Mouse (Mus musculus): ENCODE results near the gene Pmfbp1. TPM values are rescaled to one million over a fixed set of nuclear protein-coding genes. Genes with fewer than 3 reads are reported as not detected.

Gene Pmfbp1
- total RNA-seq, 1 experiment: not detected

DNA sequence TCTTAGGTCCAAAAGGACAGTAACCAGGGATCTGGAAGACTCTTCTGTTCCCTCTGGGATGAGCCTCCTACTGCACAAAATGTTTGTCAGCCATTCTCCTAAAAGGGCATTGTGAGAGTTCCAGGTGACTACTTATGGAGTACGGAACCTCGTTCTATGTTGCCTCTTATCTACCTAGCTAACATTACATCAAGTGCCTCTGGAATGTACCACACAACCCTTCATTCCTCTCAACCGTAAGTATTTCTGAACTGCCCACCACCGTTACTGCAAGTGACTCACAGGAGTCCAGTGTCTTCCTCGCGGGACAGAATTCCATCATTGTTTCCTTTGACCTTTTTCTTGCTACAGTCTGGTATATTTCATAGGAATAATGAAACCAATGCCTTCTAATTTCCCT lies 1.0 kb upstream of the Pmfbp1 start:
- no peaks in the 10 kb centered on the region for H3K9me3 ChIP-seq (ENCODE audit: control insufficient read depth, insufficient read depth, low read depth, low read length)
- no peak for DNase-seq (ENCODE audit: low read depth, low spot score)
- TF ChIP-seq CHD2 (IDR thresholded peaks at IDR 0.05; ENCODE audit: low read depth, low read length): no peak
- no peak for TF ChIP-seq HCFC1 (IDR thresholded peaks at IDR 0.05; ENCODE audit: borderline replicate concordance, insufficient read depth, low read length)
- TF ChIP-seq ZC3H11A (IDR thresholded peaks at IDR 0.05; ENCODE audit: borderline replicate concordance, low read depth, low read length): no peak
- no peak for TF ChIP-seq MAFK (IDR thresholded peaks at IDR 0.05; ENCODE audit: insufficient read depth, low read depth, low read length)
- TF ChIP-seq ZNF384 (IDR thresholded peaks at IDR 0.05; ENCODE audit: low read depth, low read length): no peak
- H3K4me3 ChIP-seq (ENCODE audit: insufficient read depth in 1 of 2, low read depth in 1 of 2, low read length in 2 of 2, poor library complexity in 1 of 2, severe bottlenecking in 1 of 2): no peak overlapping the region
- H3K9ac ChIP-seq (ENCODE audit: insufficient read depth, low read depth, low read length, poor library complexity, severe bottlenecking): no peak overlapping the region
- no peaks in the 10 kb centered on the region for H3K4me1 ChIP-seq (ENCODE audit: control insufficient read depth in 2 of 2, insufficient read depth in 2 of 2, low read length in 2 of 2, poor library complexity in 1 of 2)
- no peak overlapping the region for H3K27ac ChIP-seq (ENCODE audit: insufficient read depth, low read depth, low read length, poor library complexity, severe bottlenecking)
- in situ Hi-C loops (cut with MboI; ENCODE audit: low sequenced_read_pairs in 2 of 2, unreplicated experiment in 2 of 2): no loop called here
- no peaks in the 10 kb centered on the region for H3K36me3 ChIP-seq (ENCODE audit: control insufficient read depth, insufficient read depth, low read length, poor library complexity, severe bottlenecking)

DNA sequence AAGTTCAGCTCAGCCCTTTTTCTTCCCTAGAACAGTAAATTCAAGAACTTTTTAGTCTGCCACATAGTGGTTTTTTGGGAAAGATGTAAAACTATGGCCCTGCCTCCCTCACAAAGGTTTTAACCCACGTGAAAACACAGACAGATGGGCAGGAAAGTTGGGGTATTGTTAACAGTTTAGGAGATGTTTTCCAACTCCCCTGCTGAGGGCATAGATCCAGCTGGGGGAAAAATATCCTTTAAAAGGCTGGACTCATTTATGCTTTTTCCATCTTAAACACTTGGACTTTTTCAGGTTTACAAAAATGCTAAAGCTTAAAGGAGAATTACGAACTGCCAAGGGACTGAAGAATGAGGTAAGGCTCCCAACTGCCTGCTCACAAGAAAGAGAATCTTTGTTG lies 774 bp downstream of the Pmfbp1 start:
- no peak overlapping the region for H3K4me3 ChIP-seq (ENCODE audit: insufficient read depth in 1 of 2, low read depth in 1 of 2, low read length in 2 of 2, poor library complexity in 1 of 2, severe bottlenecking in 1 of 2)
- DNase-seq (ENCODE audit: low read depth, low spot score): no peak
- H3K4me1 ChIP-seq (ENCODE audit: control insufficient read depth in 2 of 2, insufficient read depth in 2 of 2, low read length in 2 of 2, poor library complexity in 1 of 2): no peaks in the 10 kb centered on the region
- no peaks in the 10 kb centered on the region for H3K9me3 ChIP-seq (ENCODE audit: control insufficient read depth, insufficient read depth, low read depth, low read length)
- in situ Hi-C loops (cut with MboI; ENCODE audit: low sequenced_read_pairs in 2 of 2, unreplicated experiment in 2 of 2): no loop called here
- no peak overlapping the region for H3K27ac ChIP-seq (ENCODE audit: insufficient read depth, low read depth, low read length, poor library complexity, severe bottlenecking)
- TF ChIP-seq ZNF384 (IDR thresholded peaks at IDR 0.05; ENCODE audit: low read depth, low read length): no peak
- no peak for TF ChIP-seq ZC3H11A (IDR thresholded peaks at IDR 0.05; ENCODE audit: borderline replicate concordance, low read depth, low read length)
- TF ChIP-seq CHD2 (IDR thresholded peaks at IDR 0.05; ENCODE audit: low read depth, low read length): no peak
- TF ChIP-seq HCFC1 (IDR thresholded peaks at IDR 0.05; ENCODE audit: borderline replicate concordance, insufficient read depth, low read length): no peak
- no peak for TF ChIP-seq MAFK (IDR thresholded peaks at IDR 0.05; ENCODE audit: insufficient read depth, low read depth, low read length)
- H3K36me3 ChIP-seq (ENCODE audit: control insufficient read depth, insufficient read depth, low read length, poor library complexity, severe bottlenecking): no peaks in the 10 kb centered on the region
- no peak overlapping the region for H3K9ac ChIP-seq (ENCODE audit: insufficient read depth, low read depth, low read length, poor library complexity, severe bottlenecking)

DNA sequence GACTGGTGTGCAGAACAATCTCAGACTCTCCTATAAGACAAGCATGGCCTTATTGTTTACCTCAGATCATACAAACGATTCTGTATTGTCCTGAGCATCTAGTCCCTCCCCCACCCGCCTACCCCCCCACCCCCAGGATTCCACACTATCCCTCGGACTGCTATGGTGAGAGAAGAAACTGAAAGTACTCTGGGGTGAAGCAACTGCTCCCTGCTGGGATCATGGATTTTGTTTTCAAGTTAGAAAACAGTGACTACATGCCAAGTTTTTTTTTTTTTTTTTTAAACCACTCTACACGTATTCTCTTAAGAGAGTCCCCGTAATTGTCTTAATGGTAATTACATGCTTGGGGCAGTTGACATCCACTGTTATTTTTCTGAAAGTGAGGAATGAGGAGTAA lies 3.6 kb downstream of the Pmfbp1 start:
- H3K9me3 ChIP-seq (ENCODE audit: control insufficient read depth, insufficient read depth, low read depth, low read length): no peaks in the 10 kb centered on the region
- no peak for DNase-seq (ENCODE audit: low read depth, low spot score)
- no peak overlapping the region for H3K9ac ChIP-seq (ENCODE audit: insufficient read depth, low read depth, low read length, poor library complexity, severe bottlenecking)
- TF ChIP-seq ZNF384 (IDR thresholded peaks at IDR 0.05; ENCODE audit: low read depth, low read length): no peak
- no peak for TF ChIP-seq HCFC1 (IDR thresholded peaks at IDR 0.05; ENCODE audit: borderline replicate concordance, insufficient read depth, low read length)
- TF ChIP-seq ZC3H11A (IDR thresholded peaks at IDR 0.05; ENCODE audit: borderline replicate concordance, low read depth, low read length): no peak
- TF ChIP-seq MAFK (IDR thresholded peaks at IDR 0.05; ENCODE audit: insufficient read depth, low read depth, low read length): no peak
- TF ChIP-seq CHD2 (IDR thresholded peaks at IDR 0.05; ENCODE audit: low read depth, low read length): no peak
- no peak overlapping the region for H3K27ac ChIP-seq (ENCODE audit: insufficient read depth, low read depth, low read length, poor library complexity, severe bottlenecking)
- no peaks in the 10 kb centered on the region for H3K36me3 ChIP-seq (ENCODE audit: control insufficient read depth, insufficient read depth, low read length, poor library complexity, severe bottlenecking)
- in situ Hi-C loops (cut with MboI; ENCODE audit: low sequenced_read_pairs in 2 of 2, unreplicated experiment in 2 of 2): no loop called here
- no peak overlapping the region for H3K4me3 ChIP-seq (ENCODE audit: insufficient read depth in 1 of 2, low read depth in 1 of 2, low read length in 2 of 2, poor library complexity in 1 of 2, severe bottlenecking in 1 of 2)
- H3K4me1 ChIP-seq (ENCODE audit: control insufficient read depth in 2 of 2, insufficient read depth in 2 of 2, low read length in 2 of 2, poor library complexity in 1 of 2): no peaks in the 10 kb centered on the region

DNA sequence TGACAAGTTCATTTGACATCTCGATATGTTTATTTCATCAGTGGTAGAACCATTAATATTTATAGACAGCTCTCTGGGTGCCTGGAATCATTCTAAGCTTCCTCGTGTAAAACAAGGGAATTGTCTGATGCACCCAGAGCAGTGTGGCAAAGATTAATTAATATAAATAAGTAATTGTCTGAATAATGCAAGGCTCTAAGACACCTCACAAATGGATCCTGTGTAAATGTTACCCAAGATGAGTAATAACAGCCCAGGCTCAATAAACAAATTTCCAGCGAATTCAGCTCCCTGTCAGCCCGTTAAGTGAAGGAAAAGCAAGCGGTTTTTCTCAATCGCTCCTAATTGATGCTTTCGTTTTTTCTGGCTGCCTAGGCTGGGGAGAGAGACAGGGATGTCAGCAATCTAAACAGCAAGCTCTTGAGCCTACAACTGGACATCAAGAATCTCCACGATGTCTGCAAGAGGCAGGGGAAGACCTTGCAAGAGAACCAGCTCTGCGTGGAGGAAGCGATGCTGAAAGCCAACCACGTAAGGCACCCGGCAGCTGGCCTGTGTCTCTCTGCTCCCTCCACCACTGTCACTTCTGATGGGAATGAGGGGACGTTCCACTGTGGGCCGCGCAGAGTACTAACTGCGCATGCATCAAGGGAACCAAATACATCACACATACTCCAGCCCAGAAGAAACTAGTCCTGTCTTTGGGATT lies 5.3 kb downstream of the Pmfbp1 start:
- Histone ChIP-seq H3K36me3 (ENCODE audit: control insufficient read depth, insufficient read depth, low read length, poor library complexity, severe bottlenecking) (no peaks in the 10 kb centered on the region), H3K9ac (ENCODE audit: insufficient read depth, low read depth, low read length, poor library complexity, severe bottlenecking) (no peak overlapping the region), H3K4me3 (ENCODE audit: insufficient read depth in 1 of 2, low read depth in 1 of 2, low read length in 2 of 2, poor library complexity in 1 of 2, severe bottlenecking in 1 of 2) (no peak overlapping the region), H3K4me1 (ENCODE audit: control insufficient read depth in 2 of 2, insufficient read depth in 2 of 2, low read length in 2 of 2, poor library complexity in 1 of 2) (no peaks in the 10 kb centered on the region), H3K9me3 (ENCODE audit: control insufficient read depth, insufficient read depth, low read depth, low read length) (no peaks in the 10 kb centered on the region), H3K27ac (ENCODE audit: insufficient read depth, low read depth, low read length, poor library complexity, severe bottlenecking) (no peak overlapping the region)
- no peak for DNase-seq (ENCODE audit: low read depth, low spot score)
- in situ Hi-C loops (cut with MboI; ENCODE audit: low sequenced_read_pairs in 2 of 2, unreplicated experiment in 2 of 2): no loop called here
- TF ChIP-seq CHD2 (IDR thresholded peaks at IDR 0.05; ENCODE audit: low read depth, low read length): no peak
- TF ChIP-seq HCFC1 (IDR thresholded peaks at IDR 0.05; ENCODE audit: borderline replicate concordance, insufficient read depth, low read length): no peak
- no peak for TF ChIP-seq ZC3H11A (IDR thresholded peaks at IDR 0.05; ENCODE audit: borderline replicate concordance, low read depth, low read length)
- TF ChIP-seq MAFK (IDR thresholded peaks at IDR 0.05; ENCODE audit: insufficient read depth, low read depth, low read length): no peak
- no peak for TF ChIP-seq ZNF384 (IDR thresholded peaks at IDR 0.05; ENCODE audit: low read depth, low read length)

All from ES-E14 (cell line).